Mouse (Mus musculus): ENCODE results near the gene Olfr1328. TPM values are rescaled to one million over a fixed set of nuclear protein-coding genes. Genes with fewer than 3 reads are reported as not detected.

The Olfr1328 gene
- not detected in 2 replicates for polyA plus RNA-seq (2012; rRNA removed)

DNA sequence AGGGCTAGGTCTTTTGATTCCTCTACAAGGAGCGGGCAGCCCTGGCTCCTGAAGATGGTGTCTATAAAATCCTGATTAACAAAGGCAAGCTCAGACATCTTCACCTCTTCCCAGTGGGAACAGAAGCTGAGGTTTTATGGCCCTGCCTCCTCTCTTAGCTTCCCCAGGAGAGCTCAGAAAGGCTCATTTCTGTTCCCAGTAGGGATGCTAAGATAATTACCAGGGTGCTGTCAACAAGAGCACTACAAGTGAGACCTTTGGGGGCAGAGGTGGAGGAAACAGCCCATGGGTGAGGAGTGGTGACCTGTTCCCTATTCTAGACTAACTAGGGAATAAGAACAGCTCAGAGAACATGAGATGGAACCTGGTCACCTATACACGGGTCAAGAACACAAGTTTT lies at the start of gene Olfr1328:
Gene Olfr1328, minus strand, starts transcription at position 101 of the 400 bp plus-strand sequence.

DNA sequence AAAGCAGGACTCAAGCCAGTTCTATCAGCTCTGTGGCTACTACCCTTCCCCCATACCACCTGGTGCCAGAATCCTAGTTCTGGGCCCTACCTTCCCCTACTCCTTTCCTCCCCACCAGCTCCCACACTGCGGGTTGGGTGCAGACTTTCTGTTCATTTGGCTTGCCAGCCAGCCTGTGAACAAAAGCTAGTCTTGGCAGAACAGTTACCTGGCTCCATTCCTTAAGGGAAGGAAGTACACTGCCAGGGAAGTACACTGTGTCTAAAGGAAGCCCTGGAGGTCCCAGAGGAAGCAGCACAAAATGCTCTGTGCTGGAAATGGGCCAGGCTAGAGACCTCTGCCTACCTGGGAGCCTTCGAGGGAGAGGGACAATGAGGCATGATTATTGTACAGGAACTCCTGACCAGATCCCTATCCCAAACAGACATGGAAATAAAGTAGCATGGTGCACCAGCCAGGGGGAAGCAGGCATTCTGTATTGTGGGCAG lies 22.8 kb upstream of the Olfr1328 start, which contains the start of gene Lao1:
Gene Lao1, plus strand, starts transcription at position 438 of the 488 bp plus-strand sequence.

DNA sequence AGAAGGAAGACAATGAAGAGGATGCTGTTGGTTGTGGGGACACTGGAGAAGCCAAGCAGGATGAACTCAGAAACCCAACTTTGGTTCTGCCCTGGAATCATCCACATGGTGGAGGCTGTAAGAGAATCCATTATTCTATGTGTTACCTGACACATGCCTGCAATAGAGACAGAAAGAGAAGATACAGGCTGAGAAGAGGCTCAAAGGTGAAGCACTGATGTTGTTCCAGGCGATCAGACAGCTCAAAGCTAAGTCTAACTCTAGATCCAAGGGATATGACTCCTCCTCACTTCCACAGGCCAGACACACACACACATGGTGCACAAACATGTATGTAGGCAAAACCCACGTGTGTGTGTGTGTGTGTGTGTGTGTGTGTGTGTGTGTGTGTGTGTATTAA lies 21.0 kb downstream of the Olfr1328 start, which contains the start of gene Olfr1329:
Gene Olfr1329, minus strand, starts transcription at position 101 of the 400 bp plus-strand sequence.

DNA sequence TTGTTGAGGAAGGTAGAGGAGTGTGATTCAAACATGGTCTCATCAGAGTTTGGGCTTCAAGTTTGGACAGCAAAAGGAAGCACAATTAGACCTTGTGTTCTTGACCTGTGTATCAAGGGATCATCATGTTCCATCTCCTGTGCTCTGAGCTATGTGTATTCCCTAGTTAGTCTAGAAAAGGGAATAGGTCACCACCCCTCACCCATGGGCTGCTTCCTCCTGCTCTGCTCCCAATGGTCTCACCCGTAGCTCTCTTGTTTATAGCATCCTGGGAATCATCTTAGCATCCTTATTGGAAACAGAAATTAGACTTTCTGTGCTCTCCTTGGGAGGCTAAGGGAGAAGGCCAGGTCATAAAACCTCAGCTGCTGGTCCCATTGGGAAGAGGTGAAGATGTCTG lies 50.1 kb downstream of the Olfr1328 start, which contains the start of gene Olfr1330:
Gene Olfr1330, plus strand, starts transcription at position 301 of the 400 bp plus-strand sequence.

Other genes with a start within 250 kb of the Olfr1328 start
- not detected in 2 replicates for gene Olfr1342, start 245.9 kb downstream of the Olfr1328 start, polyA plus RNA-seq (2012; rRNA removed)
- not detected in 2 replicates for gene Olfr1341, start 235.1 kb downstream of the Olfr1328 start, polyA plus RNA-seq (2012; rRNA removed)
- gene Olfr1340, start 218.5 kb downstream of the Olfr1328 start, polyA plus RNA-seq (2012; rRNA removed), result not detected in 2 replicates
- gene Olfr1339, start 206.4 kb downstream of the Olfr1328 start, polyA plus RNA-seq (2012; rRNA removed), result not detected in 2 replicates
- not detected in 2 replicates for gene Olfr1338, start 179.9 kb downstream of the Olfr1328 start, polyA plus RNA-seq (2012; rRNA removed)
- not detected in 2 replicates for gene Olfr1337, start 156.0 kb downstream of the Olfr1328 start, polyA plus RNA-seq (2012; rRNA removed)
- gene Olfr1335, start 128.7 kb downstream of the Olfr1328 start, polyA plus RNA-seq (2012; rRNA removed), result not detected in 2 replicates
- gene Olfr1333, start 102.3 kb downstream of the Olfr1328 start, polyA plus RNA-seq (2012; rRNA removed), result not detected in 2 replicates
- not detected in 2 replicates for gene Olfr1331, start 74.0 kb downstream of the Olfr1328 start, polyA plus RNA-seq (2012; rRNA removed)
- not detected in 2 replicates for gene Olfr1330, start 50.0 kb downstream of the Olfr1328 start, polyA plus RNA-seq (2012; rRNA removed)
- gene Olfr1329, start 21.1 kb downstream of the Olfr1328 start, polyA plus RNA-seq (2012; rRNA removed), result not detected in 2 replicates
- not detected in 2 replicates for gene Lao1, start 23.0 kb upstream of the Olfr1328 start, polyA plus RNA-seq (2012; rRNA removed)
- 53.7 and 73.6 TPM in 2 replicates for gene Slc2a1, start 170.1 kb upstream of the Olfr1328 start, polyA plus RNA-seq (2012; rRNA removed)
- gene Zfp691, start 235.6 kb upstream of the Olfr1328 start, polyA plus RNA-seq (2012; rRNA removed), result 3.2 TPM in 2 replicates